Mouse (Mus musculus) brain, embryonic 14.5 days (tissue): ENCODE measurements at regions not wholly inside any gene's neighbourhood (a gene's known extent, or its start where the extent isn't known, plus 50 kb on each side); places are given as distances from the start of the nearest gene placed in this dataset.

Experiments used
- CTCF ChIP-seq: fragments of 200-500 bp; IDR thresholded peaks from 2 replicates; pipeline ENCODE4 v1.5.1; 2012; ENCODE audit warnings: inconsistent platforms, mild to moderate bottlenecking, moderate library complexity, borderline replicate concordance; ENCODE audit not compliant: insufficient read depth, insufficient read length; ENCODE audit errors: extremely low read depth
- POLR2A ChIP-seq: fragments of 200-500 bp; IDR thresholded peaks from 2 replicates; pipeline ENCODE4 v1.6.1; 2012; ENCODE audit warnings: mild to moderate bottlenecking, inconsistent platforms, borderline replicate concordance; ENCODE audit not compliant: poor library complexity, insufficient read depth, insufficient read length, severe bottlenecking; ENCODE audit errors: extremely low read depth

DNA sequence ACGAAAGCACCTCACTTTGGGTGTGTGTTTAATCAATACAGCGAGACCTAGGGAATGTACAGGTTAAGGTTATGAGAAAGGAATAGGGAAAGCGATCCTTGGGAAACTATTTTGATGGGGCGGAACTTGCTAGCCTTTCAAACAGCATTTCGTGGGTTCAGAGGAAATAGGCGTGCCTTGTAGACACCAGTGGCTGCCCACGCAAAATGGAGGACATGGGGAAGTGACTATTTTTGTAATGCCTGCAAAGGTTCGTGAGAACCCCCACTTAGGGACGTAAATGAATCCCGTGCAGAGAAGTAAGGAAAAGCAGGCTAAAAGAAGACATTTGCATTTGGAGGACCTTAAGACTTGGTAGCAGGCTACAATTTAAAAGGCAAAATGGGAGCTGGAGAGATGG lies 114.1 kb upstream of the Ppm1h start:
- TF ChIP-seq CTCF: no peak
- no peak for TF ChIP-seq POLR2A
